Mouse (Mus musculus) G1E (cell line): ENCODE results near the gene Tmf1.
A peak's percentile ranks its signal among the peaks of the same experiment; 100 is the strongest.

ENCODE experiments used
- CTCF ChIP-seq: IDR thresholded peaks from 2 replicates; pipeline ENCODE4 v1.5.1; 2012; ENCODE audit warnings: low read depth, low read length, inconsistent platforms, mixed read lengths
- POLR2AphosphoS5 ChIP-seq: IDR thresholded peaks from 2 replicates; pipeline ENCODE4 v1.6.1; 2012; ENCODE audit warnings: low read depth, low read length, inconsistent platforms; ENCODE audit not compliant: insufficient replicate concordance
- TAL1 ChIP-seq: conservative IDR thresholded peaks from 2 replicates; pipeline ENCODE4 v1.6.1; 2012; ENCODE audit warnings: low read depth, low read length, inconsistent platforms, mixed read lengths

DNA sequence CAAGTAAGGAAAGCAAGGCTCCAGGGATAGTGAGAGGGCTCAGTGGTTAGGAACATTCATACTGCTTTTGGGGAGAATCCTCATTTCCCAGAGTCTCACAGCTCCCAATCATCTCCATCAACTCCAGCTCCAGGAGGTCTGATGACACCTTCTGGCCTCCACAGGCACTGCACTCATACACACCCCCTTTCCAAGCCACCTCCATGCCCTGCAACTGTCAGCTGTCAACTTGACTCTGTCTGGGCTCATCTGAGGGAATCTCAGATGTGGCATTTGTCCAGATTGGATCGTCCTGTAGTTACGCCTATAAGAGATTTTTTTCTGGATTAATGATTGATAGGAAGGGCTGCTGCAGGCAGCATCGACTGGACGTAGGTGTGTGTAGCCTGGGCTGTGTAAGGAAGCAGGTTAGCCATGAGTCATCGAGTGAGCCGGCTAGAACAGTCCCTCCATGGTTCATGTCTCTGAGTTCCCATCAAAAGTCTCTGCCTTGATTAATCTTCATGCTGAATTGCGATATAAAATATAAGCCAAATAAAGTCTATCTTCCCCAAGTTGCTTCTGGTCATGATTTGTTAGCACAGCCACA is 74.6 kb downstream of the Tmf1 start:
- TF ChIP-seq CTCF: peak; percentile 2; the same call in 1 of the 2 replicates
- TF ChIP-seq TAL1: no peak
- no peak for TF ChIP-seq POLR2AphosphoS5
